Mouse (Mus musculus): ENCODE results near the gene Prkaa2.
"Not testable (repeated sequence)": the region's sequence is repeated elsewhere in the genome, so short reads cannot be mapped to it uniquely, and the experiment has no call there.

Prkaa2 gene

DNA sequence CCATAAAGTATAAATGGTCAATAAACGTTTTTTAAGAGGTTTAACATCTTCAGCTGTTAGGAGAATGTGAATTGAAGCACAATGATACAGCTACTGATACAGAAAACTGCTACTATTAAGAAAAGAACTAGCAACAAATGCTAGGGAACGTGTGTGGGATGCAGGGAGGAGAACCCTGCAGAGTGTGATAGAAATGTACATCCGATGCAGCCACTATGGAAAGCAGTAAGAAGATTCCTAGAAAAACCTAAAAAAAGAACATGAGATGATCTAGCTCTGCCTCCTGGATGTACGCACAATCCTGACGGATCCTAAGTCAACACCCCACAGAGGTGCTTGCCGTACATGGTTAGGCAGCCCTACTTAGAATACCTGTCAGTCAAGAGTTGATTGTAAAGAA, 82.4 kb downstream of the Prkaa2 start:
- CTCF ChIA-PET: no interaction called here

GRCm38 (mm10) chr4:105016006-105016613, 93.6 kb downstream of the Prkaa2 start:
- CTCF ChIA-PET: no interaction called here

DNA sequence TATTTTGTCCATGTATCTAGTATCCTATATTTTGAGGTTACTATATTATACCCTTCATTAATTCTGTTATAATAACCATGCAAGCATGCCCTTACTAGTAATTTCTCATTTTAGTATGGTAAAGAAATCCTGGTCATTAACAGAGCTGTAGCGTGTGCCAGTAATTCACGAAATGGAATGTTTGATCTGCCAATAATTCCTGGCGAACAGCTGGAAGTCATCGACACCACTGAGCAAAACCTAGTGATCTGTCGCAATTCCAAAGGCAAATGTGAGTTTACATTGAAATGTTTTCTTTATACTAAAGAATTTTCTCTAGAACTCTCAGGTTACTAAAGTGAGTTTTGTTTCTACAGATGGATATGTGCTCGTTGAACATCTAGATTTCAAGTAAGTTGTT, 94.2 kb downstream of the Prkaa2 start:
- CTCF ChIA-PET: no interaction called here

GRCm38 (mm10) chr4:105013718-105014117, 96.0 kb downstream of the Prkaa2 start:
- CTCF ChIA-PET: interaction anchor here (0.7 kb wide), 1 partner anchor 27 kb away, joined by 3 read pairs; no protein-coding TSS in a partner anchor

DNA sequence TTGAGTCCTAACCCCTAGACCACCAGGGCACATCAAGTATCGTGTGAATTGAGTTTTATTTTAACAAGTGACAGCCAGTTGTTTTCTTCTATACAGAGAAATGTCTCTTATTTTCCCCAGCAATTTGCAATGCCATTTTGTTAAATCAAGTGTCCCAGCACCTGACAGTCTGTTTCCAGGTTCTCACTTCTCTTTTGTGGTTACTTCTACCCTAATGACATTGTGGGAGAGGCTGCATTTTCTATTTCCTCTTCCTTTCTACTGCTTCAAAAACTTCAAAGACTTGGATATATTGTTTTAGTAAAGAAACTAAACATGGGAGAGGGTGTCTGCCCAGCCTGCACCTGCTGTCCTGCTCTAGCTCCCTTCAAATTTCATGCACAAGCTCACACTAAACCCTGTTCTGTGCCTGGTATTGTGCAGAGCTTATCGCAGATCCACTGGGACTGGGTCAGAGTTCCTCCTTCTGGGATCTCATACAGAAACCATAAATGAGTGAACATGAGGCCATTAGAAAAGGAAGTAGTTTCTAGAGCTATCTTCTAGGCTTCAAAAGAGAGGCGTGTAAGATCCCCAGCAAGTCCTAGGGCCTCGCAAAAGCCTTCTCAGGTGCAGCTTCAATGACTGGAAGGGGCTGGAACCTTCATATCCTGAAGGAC, 102.2 kb downstream of the Prkaa2 start:
- CTCF ChIA-PET: no interaction called here

- CTCF ChIA-PET: not testable (repeated sequence)
These were observed 105.0 kb downstream of the Prkaa2 start for GRCm38 (mm10) chr4:105004649-105005048.

DNA sequence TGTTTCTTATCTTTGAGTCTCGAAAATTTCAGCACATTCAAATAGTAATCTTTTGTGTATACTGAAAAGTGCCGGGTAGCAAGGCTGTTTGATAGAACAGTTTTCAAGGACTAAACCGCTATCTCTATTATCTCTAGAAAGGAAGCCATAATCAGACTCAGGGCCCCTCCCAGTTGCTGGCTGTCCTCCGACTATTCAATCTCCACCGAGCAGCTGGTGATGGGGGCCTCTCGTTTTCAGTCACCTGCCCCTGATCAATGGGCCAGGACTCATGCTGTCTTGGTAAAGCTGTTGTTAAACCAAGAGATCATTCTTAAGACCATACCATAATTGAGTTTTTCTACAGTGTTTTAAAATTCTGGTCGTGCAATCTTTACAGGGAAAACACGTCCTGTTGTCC, 105.6 kb downstream of the Prkaa2 start:
- CTCF ChIA-PET: no interaction called here

DNA sequence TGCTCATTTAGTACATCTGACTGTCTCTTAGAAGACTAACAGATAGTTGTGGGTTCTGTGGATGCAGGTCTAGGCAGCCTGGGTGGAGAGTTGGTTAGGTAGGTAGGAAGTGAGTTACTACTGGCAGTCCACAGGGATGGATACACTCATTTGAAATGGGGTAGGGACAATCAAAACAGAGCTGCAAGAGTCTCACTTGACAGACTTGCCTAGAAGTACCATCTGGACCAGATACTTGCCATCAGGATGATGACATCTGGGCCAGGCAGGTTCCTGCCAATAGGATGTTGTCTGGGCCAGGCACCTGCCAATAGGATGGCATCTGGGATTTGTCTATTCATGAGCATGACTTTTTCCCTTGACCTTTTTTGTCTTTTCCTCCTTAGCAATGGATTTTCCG, 108.0 kb downstream of the Prkaa2 start:
- CTCF ChIA-PET: no interaction called here

DNA sequence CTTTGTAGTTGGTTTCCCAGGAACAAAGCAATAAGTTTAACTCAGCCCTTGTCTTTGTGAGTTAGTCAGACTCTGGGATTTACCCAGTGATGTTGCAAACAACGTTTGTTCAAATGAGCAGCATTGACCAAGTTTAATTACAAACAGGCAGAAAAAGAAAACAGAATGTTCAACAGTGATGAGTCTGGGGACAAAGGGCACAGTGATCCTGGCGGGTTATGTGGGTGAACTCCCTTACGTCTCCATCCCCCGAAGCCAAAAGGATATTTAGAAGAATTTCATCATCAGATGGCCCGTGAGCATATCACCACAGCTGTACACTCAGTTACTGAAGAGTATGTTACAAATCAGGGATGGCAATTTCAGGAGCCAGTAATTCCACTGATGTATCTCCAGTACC, 110.0 kb downstream of the Prkaa2 start:
- CTCF ChIA-PET: no interaction called here

- CTCF ChIA-PET: no interaction called here
These were observed 116.4 kb downstream of the Prkaa2 start for GRCm38 (mm10) chr4:104993140-104993874.

GRCm38 (mm10) chr4:104992271-104992670, 117.4 kb downstream of the Prkaa2 start:
- CTCF ChIA-PET: no interaction called here

DNA sequence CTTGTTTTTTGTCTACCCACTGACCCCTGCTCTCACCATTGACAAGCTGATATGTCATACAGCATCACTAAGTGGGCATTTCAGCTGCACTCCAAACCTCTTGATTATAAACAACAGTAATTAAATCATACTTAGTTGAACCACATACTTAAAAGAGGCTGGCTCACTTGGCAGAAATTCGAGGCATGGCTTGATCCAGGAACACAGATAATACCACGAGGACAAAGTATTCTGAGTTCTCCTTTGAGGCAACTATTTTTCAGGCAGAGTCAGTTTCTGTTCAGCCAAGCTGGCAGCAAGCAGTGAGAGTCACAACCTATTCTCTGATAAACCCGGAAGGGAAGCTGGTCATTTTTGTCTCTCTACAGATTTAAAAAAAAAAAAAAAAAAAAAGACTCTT, 119.0 kb downstream of the Prkaa2 start:
- CTCF ChIA-PET: no interaction called here

DNA sequence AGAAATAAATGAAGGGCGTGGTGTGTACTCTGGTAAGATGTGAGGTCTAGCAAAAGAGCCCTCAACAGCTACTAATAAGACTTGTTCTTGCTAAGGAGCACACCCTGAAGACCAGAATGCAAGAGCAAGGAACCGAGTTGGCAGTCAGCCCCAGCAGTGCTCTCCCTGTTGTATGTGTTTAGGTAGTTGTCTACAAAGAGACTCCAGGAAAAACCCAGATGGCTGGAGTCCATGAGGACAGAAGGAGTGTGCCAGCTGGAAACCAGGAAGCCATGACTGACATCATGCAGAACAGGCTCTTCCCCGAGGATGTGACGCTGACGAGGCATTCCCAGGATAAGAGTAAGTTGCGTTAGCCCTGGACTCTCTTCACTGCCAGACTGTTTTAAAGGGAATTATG, 119.7 kb downstream of the Prkaa2 start:
- CTCF ChIA-PET: no interaction called here

- CTCF ChIA-PET: no interaction called here
These were observed 121.0 kb downstream of the Prkaa2 start for GRCm38 (mm10) chr4:104988709-104989108.

DNA sequence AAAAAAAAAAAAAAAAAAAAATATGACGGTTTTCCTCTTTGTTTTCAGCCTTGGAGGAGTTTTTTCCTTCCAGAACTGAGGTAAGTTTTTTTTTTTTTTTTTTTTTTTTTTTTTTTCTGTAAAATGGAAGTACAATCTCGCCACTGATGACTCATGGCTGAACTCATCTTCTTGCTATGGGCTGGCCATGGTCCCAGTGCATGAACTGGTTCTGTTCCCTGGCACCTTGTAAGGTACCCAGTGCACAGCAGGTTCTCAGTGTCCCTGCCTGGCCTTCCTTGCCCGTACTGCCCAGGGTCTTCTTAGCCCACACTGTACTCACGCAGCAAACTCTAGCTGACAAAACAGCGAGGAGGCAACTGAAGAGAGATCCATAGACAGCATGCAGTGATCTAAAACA, 121.6 kb downstream of the Prkaa2 start:
- CTCF ChIA-PET: no interaction called here

GRCm38 (mm10) chr4:104987631-104988030, 122.1 kb downstream of the Prkaa2 start:
- CTCF ChIA-PET: no interaction called here

DNA sequence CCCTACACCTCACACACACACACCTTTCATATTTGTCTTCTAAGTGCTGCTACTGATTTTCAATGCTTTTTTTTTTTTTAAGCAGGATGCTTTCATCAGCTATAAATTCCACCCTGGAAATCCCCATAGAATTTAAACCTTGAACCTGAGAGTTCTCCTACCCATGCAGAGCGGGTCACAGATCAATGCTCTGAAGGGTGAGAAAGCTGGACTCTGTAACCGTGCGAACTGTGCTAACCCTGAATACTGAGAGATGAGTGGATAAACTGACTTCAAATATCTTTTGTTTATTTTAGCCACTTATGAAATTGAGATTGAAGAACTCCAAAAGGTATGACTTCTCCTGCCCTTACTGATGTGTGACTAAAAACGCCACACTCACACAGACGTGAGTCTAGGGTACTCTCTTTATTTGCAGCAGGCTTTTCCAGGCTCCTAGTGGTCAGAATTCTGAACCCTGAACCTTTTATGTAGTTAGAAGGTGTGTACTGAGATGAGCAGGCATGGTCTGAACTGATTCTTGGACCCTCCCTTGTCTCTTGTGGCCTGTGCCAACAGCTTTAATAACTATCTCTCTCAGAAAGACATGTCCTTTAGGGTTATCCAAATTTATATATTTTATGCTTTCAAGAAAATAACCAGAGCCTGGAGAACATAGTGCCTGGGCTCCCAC, 123.6 kb downstream of the Prkaa2 start:
- CTCF ChIA-PET: no interaction called here
